Mouse (Mus musculus) gonadal fat pad, adult 2 months (tissue): Measurements from ENCODE around the gene Tapbp. TPM values are rescaled to one million over a fixed set of nuclear protein-coding genes. Genes with fewer than 3 reads are reported as not detected.
"Not testable (repeated sequence)": the region's sequence is repeated elsewhere in the genome, so short reads cannot be mapped to it uniquely, and the experiment has no call there.

ENCODE experiments used
- DNase-seq: peaks from one replicate; pipeline ENCODE4 v3.0.0-alpha.2; 2012; ENCODE audit warnings: low read depth
- polyA plus RNA-seq: library from polyadenylated mRNA; depleted of rRNA; stranded (reverse); fragments of >200 nt; gene quantifications from 2 replicates; pipeline ENCODE4 v1.2.3, GENCODE M21; 2012

Gene Tapbp
- polyA plus RNA-seq, 1 experiment: 148 TPM

DNA sequence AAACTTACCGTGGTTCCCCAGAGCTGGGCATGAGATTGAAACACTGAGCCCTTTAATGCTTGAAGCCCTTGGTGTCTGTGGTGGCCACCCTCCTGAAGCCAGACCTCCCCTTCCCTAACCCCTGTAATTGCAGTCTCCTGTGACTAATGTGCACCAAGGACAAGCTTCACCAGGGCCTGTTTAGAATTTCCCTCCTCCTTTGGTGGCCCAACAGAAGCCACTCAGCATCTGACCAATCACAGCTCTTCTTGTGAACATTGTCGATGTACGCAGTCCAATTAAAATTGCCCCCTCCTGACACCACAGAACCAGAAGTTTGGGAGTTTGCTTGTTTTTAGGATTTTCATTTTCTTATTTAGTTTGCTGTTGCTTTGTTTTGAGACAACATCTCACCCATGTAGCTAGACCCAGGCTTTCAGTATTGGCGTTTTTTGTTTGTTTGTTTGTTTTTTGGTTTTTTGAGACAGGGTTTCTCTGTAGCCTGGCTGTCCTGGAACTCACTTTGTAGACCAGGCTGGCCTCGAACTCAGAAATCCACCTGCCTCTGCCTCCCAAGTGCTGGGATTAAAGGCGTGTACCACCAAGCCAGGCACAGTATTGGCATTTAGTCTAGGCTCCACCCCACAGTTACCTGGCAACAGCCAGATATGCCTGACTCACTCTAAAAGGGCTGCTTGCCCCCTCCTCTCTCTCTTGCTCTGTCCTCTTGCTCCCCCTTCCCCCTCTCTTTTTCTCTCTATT is 11.6 kb upstream of the Tapbp start:
- not testable (repeated sequence) for DNase-seq

DNA sequence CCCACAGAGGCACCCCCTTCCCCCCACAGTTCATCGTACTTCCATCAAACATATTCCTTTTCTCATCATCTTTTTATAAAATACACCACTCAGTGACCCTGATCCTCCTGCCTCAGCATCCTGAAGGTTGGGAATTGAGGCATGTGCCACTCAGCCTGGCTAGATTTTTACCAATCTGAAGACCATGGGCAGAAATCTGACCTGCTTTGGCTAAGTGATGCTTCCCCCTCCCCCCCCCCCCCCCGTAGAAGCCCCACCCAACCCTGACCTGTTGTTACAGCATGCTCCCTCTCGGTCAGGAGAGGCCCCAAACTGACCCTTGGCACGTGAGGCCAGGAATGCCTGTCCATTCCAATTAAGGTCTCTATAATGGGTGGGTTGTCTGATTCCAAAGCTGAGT is 10.9 kb upstream of the Tapbp start, which contains the start of gene Platr17:
Gene Platr17, plus strand, starts transcription at position 301 of the 400 bp plus-strand sequence.
- not testable (repeated sequence) for DNase-seq

GRCm38 (mm10) chr17:33908331-33909076 is 7.2 kb upstream of the Tapbp start:
- DNase-seq: no peak

GRCm38 (mm10) chr17:33909077-33909868 is 6.4 kb upstream of the Tapbp start, which contains the start of gene Daxx:
Daxx (plus strand) TSS chr17:33909414.
- peak; percentile 81 for DNase-seq

DNA sequence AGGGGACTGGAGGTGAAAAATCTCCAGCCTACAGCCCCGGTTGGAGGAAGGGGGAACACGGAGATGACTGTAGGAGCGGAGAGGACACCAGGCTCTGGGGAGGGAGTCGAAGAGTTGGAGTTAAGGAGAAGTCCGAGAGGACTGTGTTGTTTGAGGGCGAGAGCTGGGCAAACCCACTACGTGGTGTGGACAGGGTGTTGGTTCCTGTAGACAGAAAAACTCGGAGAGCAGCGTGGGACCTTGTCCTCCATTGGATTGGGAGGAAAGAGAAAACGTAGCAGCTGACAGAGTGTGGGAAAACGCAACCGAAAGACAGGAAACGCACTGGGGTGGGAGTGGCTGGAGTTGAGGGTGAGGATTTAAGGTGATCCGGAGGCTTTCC is 5.8 kb upstream of the Tapbp start:
- DNase-seq: no peak

DNA sequence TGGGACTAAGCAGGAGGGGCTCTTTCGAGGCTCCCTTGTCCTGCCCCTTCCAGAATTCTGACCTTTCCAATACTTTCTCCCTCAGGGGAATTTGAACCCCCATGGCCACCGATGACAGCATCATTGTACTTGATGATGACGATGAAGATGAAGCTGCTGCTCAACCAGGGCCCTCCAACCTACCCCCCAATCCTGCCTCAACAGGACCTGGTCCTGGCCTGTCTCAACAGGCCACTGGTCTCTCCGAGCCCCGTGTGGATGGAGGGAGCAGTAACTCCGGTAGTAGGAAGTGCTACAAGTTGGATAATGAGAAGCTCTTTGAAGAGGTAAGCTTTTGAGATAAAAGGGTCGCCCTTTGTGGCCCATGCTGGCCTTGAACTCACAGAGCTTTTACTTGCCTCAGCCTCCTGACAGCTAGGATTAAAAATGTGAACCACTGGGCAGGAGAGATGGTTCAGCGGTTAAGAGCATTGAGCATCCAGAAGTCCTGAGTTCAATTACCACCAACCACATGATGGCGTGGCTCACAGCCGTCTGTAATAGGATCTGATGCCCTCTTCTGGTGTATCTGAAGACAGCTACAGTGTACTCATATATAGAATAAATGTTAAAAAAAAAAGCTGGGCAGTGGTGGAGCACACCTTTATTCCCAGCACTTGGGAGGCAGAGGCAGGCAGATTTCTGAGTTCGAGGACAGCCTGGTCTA is 5.2 kb upstream of the Tapbp start:
- no peak for DNase-seq

DNA sequence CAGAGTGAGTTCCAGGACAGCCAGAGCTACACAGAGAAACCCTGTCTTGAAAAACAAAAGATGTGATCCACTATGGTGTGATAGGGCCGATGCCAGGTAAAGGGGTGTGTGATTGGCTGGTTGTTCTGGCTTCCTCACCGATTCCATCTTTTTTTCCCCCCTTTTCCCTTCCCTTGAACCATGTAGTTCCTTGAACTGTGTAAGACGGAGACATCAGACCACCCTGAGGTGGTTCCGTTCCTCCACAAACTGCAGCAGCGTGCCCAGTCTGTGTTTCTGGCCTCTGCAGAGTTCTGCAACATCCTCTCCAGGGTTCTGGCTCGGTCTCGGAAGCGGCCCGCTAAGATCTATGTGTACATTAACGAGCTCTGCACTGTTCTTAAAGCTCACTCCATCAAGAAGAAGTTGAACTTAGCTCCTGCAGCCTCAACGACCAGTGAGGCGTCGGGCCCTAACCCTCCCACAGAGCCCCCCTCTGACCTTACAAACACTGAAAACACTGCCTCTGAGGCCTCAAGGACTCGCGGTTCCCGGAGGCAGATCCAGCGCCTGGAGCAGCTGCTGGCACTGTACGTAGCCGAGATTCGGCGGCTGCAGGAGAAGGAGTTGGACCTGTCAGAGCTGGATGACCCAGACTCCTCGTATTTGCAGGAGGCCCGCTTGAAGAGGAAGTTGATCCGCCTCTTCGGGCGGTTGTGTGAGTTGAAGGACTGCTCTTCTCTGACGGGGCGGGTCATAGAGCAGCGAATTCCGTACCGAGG is 4.5 kb upstream of the Tapbp start:
- no peak for DNase-seq

GRCm38 (mm10) chr17:33911813-33912414 is 3.8 kb upstream of the Tapbp start:
- no peak for DNase-seq

DNA sequence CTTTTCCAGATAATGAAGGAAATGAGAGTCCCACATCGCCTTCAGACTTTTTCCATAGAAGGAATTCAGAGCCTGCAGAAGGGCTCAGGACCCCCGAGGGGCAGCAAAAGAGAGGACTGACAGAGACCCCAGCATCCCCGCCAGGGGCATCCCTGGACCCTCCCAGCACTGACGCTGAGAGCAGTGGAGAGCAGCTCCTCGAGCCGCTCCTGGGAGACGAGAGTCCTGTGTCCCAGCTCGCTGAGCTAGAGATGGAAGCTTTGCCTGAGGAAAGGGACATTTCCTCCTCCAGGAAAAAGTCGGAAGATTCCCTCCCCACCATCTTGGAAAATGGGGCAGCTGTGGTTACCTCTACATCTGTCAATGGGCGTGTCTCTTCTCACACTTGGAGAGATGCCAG is 2.4 kb upstream of the Tapbp start:
- DNase-seq: no peak

- DNase-seq: no peak
Measured at GRCm38 (mm10) chr17:33913905-33914304, 1.8 kb upstream of the Tapbp start.

GRCm38 (mm10) chr17:33914969-33915391 is 719 bp upstream of the Tapbp start:
- no peak for DNase-seq

GRCm38 (mm10) chr17:33916294-33916693 is 595 bp downstream of the Tapbp start:
- no peak for DNase-seq

GRCm38 (mm10) chr17:33916847-33917655 is 1.4 kb downstream of the Tapbp start:
- DNase-seq: no peak

DNA sequence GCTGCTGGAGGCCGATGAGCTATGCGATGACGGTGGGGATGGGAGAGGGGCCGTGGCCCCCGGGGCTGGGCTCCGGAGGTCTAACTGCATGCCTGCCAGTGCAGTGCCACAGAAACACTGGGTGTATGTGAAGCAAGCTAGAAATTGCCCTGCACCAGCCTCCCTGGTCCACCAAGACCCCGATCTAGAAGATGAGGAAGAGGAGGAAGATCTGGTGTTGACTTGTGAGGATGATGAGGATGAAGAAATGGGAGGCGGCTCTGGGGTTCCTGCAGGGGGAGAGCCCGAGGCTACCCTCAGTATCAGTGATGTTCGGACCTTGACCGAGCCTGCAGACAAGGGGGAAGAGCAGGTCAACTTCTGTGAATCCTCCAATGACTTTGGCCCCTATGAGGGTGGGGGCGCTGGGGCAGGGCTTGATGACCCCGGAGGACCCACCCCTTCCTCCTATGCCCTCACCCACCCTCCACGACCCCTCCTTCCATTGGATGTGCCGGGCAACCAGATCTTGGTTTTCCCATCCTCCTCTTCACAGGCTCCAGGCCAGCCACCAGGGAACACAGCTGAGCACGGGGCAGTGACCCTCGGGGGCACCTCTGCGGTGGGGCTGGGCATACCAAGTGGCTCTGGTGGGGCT is 2.1 kb downstream of the Tapbp start:
- no peak for DNase-seq

- no peak for DNase-seq
Measured at GRCm38 (mm10) chr17:33918293-33919203, 2.8 kb downstream of the Tapbp start.

- no peak for DNase-seq
Measured at GRCm38 (mm10) chr17:33919351-33920281, 3.9 kb downstream of the Tapbp start.
